Mouse (Mus musculus) mesoderm, embryonic 11.5 days (tissue): ENCODE data around the gene St3gal6.

Experiments used
- DNase-seq: peaks from one replicate; pipeline ENCODE4 v3.0.0-alpha.2; 2012; ENCODE audit warnings: low read depth, low spot score

Gene St3gal6

GRCm38 (mm10) chr16:58444735-58445134, 79.3 kb downstream of the St3gal6 start:
- DNase-seq, result no peak

DNA sequence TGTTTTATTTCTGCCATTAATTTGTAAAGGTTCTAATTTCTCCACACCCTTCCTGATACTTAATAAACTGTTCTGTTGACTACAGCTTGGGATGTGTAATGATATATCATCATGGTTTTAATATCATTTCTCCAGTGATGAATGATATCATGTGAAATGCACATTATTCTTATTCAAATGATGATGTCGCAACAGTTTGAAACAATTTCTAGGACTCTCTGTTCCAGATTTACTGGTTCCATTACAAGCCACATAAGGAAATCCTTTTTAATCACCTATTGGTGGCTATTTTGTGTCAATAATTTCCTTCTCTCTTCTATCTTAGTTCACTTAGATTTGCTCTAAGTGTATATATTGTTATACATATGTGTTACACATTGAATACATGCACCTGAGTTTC, 91.7 kb downstream of the St3gal6 start:
- no peak for DNase-seq

DNA sequence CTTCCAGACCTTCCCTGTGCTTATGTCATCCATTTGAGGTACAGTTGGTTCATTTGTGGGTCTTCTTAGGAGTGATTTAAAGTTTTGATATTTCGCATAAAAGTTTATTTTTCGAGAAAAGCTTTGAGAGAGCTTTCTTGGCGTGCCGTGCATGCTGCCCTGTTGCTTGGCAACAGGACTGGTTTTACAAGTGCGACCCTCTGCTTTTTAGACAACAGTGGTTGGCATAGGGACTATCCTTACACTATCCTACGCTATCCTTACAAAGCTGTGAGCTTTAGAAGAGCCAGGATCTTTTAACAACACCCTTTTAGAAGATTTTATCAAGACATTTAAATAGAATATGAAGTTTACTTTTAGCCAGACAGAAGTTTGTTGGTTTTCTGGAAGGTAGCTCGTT, 93.8 kb downstream of the St3gal6 start:
- DNase-seq, result no peak

DNA sequence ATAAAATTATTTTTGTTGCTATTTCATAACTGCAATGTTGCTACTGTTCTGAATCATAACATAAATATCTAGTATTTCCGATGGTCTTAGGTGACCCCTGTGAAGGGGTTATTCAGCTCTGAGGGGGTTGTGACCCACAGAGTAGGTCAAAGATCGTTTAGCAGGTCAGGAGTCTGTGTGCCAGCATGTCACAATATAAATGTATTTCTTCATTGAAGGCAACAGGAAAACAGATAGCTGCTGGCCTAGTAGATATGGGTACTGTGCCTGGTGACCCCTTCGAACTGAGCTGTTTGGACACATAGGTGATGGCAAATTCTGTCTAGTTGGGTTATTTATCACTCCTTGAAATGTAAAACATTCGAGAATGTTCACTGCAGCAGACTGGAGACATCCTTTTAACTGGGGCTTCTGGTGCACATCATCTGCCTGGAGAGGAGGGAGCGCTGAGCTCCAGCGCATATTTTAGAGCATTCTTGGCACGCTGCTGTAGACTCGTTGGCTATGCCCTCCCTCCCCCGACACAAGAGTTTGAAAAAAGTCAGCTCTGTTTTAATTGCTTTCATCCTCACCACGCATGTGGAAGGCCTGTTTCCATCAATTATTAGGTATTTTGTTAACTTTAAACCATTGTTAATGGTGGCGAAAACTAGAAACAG, 102.2 kb downstream of the St3gal6 start:
- DNase-seq, result peak; percentile 45
